Mouse (Mus musculus): ENCODE results near the gene Cbfb. TPM values are rescaled to one million over a fixed set of nuclear protein-coding genes. Genes with fewer than 3 reads are reported as not detected.

The Cbfb gene
- polyA plus RNA-seq, 1 experiment from 2014 or later: 73.1 TPM

- Histone ChIP-seq H3K4me1 (no peaks in the 10 kb centered on the region), H3K36me3 (peaks cover 17% of the 10 kb centered on the region), H3K27ac (no peak overlapping the region), H3K9me3 (no peaks in the 10 kb centered on the region), H3K4me3 (no peak overlapping the region), H3K9ac (no peak overlapping the region), H3K27me3 (replicated peaks) (no peaks in the 10 kb centered on the region), H3K4me2 (replicated peaks) (no peak overlapping the region)
- ATAC-seq (ENCODE audit: low FRiP score, low read depth): no peak; the same call in 1 of the 2 replicates
- WGBS: 83% methylated on average over 1 of the region's 1 CpGs
These were observed 35.3 kb downstream of the Cbfb start for GRCm38 (mm10) chr8:105205748-105206147.

- H3K4me1 ChIP-seq: no peaks in the 10 kb centered on the region
- no peaks in the 10 kb centered on the region for H3K9me3 ChIP-seq
- H3K4me2 ChIP-seq (replicated peaks): no peak overlapping the region
- WGBS: 79% methylated on average over 7 of the region's 7 CpGs
- H3K27ac ChIP-seq: no peak overlapping the region
- H3K9ac ChIP-seq: no peak overlapping the region
- H3K4me3 ChIP-seq: no peak overlapping the region
- no peaks in the 10 kb centered on the region for H3K27me3 ChIP-seq (replicated peaks)
- peaks cover 13% of the 10 kb centered on the region for H3K36me3 ChIP-seq
- ATAC-seq (ENCODE audit: low FRiP score, low read depth): no peak
These were observed 36.3 kb downstream of the Cbfb start for GRCm38 (mm10) chr8:105206766-105207275.

GRCm38 (mm10) chr8:105207675-105208273, 37.3 kb downstream of the Cbfb start:
- WGBS: 94% methylated on average over 2 of the region's 2 CpGs
- H3K4me2 ChIP-seq (replicated peaks): no peak overlapping the region
- no peaks in the 10 kb centered on the region for H3K27me3 ChIP-seq (replicated peaks)
- no peak overlapping the region for H3K4me3 ChIP-seq
- no peaks in the 10 kb centered on the region for H3K4me1 ChIP-seq
- H3K36me3 ChIP-seq: peaks cover 12% of the 10 kb centered on the region
- no peaks in the 10 kb centered on the region for H3K9me3 ChIP-seq
- ATAC-seq (ENCODE audit: low FRiP score, low read depth): no peak
- H3K9ac ChIP-seq: no peak overlapping the region
- no peak overlapping the region for H3K27ac ChIP-seq

GRCm38 (mm10) chr8:105209153-105210110, 39.0 kb downstream of the Cbfb start:
- no peak overlapping the region for H3K27ac ChIP-seq
- ATAC-seq (ENCODE audit: low FRiP score, low read depth): no peak
- WGBS: 67% methylated on average over 1 of the region's 1 CpGs
- no peaks in the 10 kb centered on the region for H3K9me3 ChIP-seq
- H3K4me3 ChIP-seq: no peak overlapping the region
- H3K4me1 ChIP-seq: no peaks in the 10 kb centered on the region
- no peaks in the 10 kb centered on the region for H3K27me3 ChIP-seq (replicated peaks)
- peaks cover 5% of the 10 kb centered on the region for H3K36me3 ChIP-seq
- no peak overlapping the region for H3K9ac ChIP-seq
- H3K4me2 ChIP-seq (replicated peaks): no peak overlapping the region

GRCm38 (mm10) chr8:105214104-105214503, 43.6 kb downstream of the Cbfb start:
- WGBS: 92% methylated on average over 5 of the region's 5 CpGs
- H3K36me3 ChIP-seq: peaks cover 5% of the 10 kb centered on the region; the same call in 1 of the 2 replicates
- ATAC-seq (ENCODE audit: low FRiP score, low read depth): no peak

GRCm38 (mm10) chr8:105217926-105218522, 47.5 kb downstream of the Cbfb start:
- 83% methylated on average over 5 of the region's 5 CpGs for WGBS
- no peak overlapping the region for H3K27ac ChIP-seq
- ATAC-seq (ENCODE audit: low FRiP score, low read depth): peak; percentile 53

More at GRCm38 (mm10) chr8:105214104-105214503, 43.6 kb downstream of the Cbfb start:
- Histone ChIP-seq H3K9ac (no peak overlapping the region), H3K9me3 (no peaks in the 10 kb centered on the region), H3K27me3 (replicated peaks) (no peaks in the 10 kb centered on the region), H3K4me1 (no peaks in the 10 kb centered on the region), H3K4me2 (replicated peaks) (no peak overlapping the region), H3K4me3 (no peak overlapping the region), H3K27ac (no peak overlapping the region)

GRCm38 (mm10) chr8:105223850-105224249, 53.4 kb downstream of the Cbfb start:
- H3K9me3 ChIP-seq: no peaks in the 10 kb centered on the region
- ATAC-seq (ENCODE audit: low FRiP score, low read depth): no peak
- WGBS: 84% methylated on average over 7 of the region's 7 CpGs
- peak overlapping the region; percentile 85 for H3K4me2 ChIP-seq (replicated peaks)
- no peaks in the 10 kb centered on the region for H3K36me3 ChIP-seq
- H3K9ac ChIP-seq: no peak overlapping the region
- H3K27me3 ChIP-seq (replicated peaks): no peaks in the 10 kb centered on the region
- H3K4me1 ChIP-seq: peaks cover 13% of the 10 kb centered on the region
- H3K4me3 ChIP-seq: no peak overlapping the region
- no peak overlapping the region for H3K27ac ChIP-seq

More at GRCm38 (mm10) chr8:105217926-105218522, 47.5 kb downstream of the Cbfb start:
- Histone ChIP-seq H3K4me3 (no peak overlapping the region), H3K4me1 (no peaks in the 10 kb centered on the region), H3K36me3 (peaks cover 5% of the 10 kb centered on the region; the same call in 1 of the 2 replicates), H3K9ac (no peak overlapping the region), H3K27me3 (replicated peaks) (no peaks in the 10 kb centered on the region), H3K9me3 (no peaks in the 10 kb centered on the region), H3K4me2 (replicated peaks) (no peak overlapping the region)

- H3K4me2 ChIP-seq (replicated peaks): peak within 1 kb of the TSS; percentile 85
- WGBS: 2% methylated on average over 34 of the region's 34 CpGs
- H3K4me3 ChIP-seq: peak within 1 kb of the TSS; percentile 90
- H3K27me3 ChIP-seq (replicated peaks): no peaks in the 10 kb centered on the region
- ATAC-seq (ENCODE audit: low FRiP score, low read depth): peak; percentile 96
- no peaks in the 10 kb centered on the region for H3K9me3 ChIP-seq
- H3K9ac ChIP-seq: peak within 1 kb of the TSS; percentile 82
- H3K27ac ChIP-seq: peak within 1 kb of the TSS; percentile 42; the same call in 1 of the 2 replicates
- H3K4me1 ChIP-seq: peaks cover 13% of the 10 kb centered on the region
- no peaks in the 10 kb centered on the region for H3K36me3 ChIP-seq
These were observed 54.2 kb downstream of the Cbfb start, which contains the start of gene D230025D16Rik for GRCm38 (mm10) chr8:105224413-105225271. TSS of gene D230025D16Rik (plus strand) at chr8:105225145.

GRCm38 (mm10) chr8:105225272-105225593, 54.8 kb downstream of the Cbfb start:
- Histone ChIP-seq H3K9me3 (no peaks in the 10 kb centered on the region), H3K4me3 (peak overlapping the region; percentile 90), H3K4me2 (replicated peaks) (peak overlapping the region; percentile 85), H3K4me1 (peaks cover 13% of the 10 kb centered on the region), H3K27ac (peak overlapping the region; percentile 42; the same call in 1 of the 2 replicates), H3K27me3 (replicated peaks) (no peaks in the 10 kb centered on the region), H3K36me3 (no peaks in the 10 kb centered on the region), H3K9ac (peak overlapping the region; percentile 82)
- WGBS: under 1% methylated on average over 27 of the region's 27 CpGs
- no peak for ATAC-seq (ENCODE audit: low FRiP score, low read depth)

GRCm38 (mm10) chr8:105225917-105226316, 55.4 kb downstream of the Cbfb start:
- ATAC-seq (ENCODE audit: low FRiP score, low read depth): no peak
- H3K27ac ChIP-seq: no peak overlapping the region
- no peaks in the 10 kb centered on the region for H3K27me3 ChIP-seq (replicated peaks)
- no peaks in the 10 kb centered on the region for H3K9me3 ChIP-seq
- whole genome bisulfite sequencing: 20% methylated on average over 6 of the region's 6 CpGs
- H3K4me3 ChIP-seq: peak overlapping the region; percentile 90
- peaks cover 13% of the 10 kb centered on the region for H3K4me1 ChIP-seq
- H3K36me3 ChIP-seq: no peaks in the 10 kb centered on the region
- H3K4me2 ChIP-seq (replicated peaks): peak overlapping the region; percentile 85
- H3K9ac ChIP-seq: peak overlapping the region; percentile 82

All from neural tube, embryonic 12.5 days (tissue).